Mouse (Mus musculus) liver, embryonic 14.5 days (tissue): Measurements from ENCODE around the gene Teddm2.

Source experiments
- CTCF ChIP-seq: IDR thresholded peaks from 2 replicates; pipeline ENCODE4 v1.5.1; 2016; ENCODE audit warnings: antibody characterized with exemption, low read depth, control low read depth
- EP300 ChIP-seq: IDR thresholded peaks from 2 replicates; pipeline ENCODE4 v1.6.1; 2016; ENCODE audit warnings: antibody characterized with exemption, low read depth

DNA sequence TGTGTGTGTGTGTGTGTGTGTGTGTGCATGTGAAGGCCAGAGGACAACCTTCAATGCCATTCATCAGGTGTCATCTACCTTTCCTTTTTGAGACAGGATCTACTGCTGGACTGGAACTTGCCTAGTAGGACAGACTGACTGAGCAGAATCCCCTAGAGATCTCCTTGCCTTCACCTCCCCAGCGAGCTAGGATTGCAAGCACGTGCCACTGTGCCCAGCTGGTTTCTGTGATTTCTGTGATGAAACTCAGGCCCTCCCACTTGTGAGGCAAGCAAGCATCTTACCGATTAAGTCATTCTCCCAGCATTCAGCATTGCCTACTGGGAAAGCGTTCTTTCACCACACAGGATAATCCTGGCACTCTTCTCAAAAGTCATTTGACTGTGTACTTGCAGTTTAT, 69.3 kb downstream of the Teddm2 start:
- no peak for TF ChIP-seq EP300
- no peak for TF ChIP-seq CTCF
